Mouse (Mus musculus) heart, embryonic 11.5 days (tissue): ENCODE results near the gene Ebpl. TPM values are rescaled to one million over a fixed set of nuclear protein-coding genes. Genes with fewer than 3 reads are reported as not detected.
A peak's percentile ranks its signal among the peaks of the same experiment; 100 is the strongest.
"Not testable (repeated sequence)": the region's sequence is repeated elsewhere in the genome, so short reads cannot be mapped to it uniquely, and the experiment has no call there.

Experiments used
- ATAC-seq: fragments of 200-750 bp; cut with Nextera tagmentation; replicated peaks from 2 replicates; pipeline ENCODE4 v1.8.0; 2017; ENCODE audit warnings: moderate library complexity; ENCODE audit not compliant: insufficient number of reproducible peaks, low FRiP score, low TSS enrichment
- H3K27ac ChIP-seq: fragments of 300-500 bp; sonication (generic); 2 replicates; pipeline ENCODE4 v1.5.1; 2014; ENCODE audit warnings: mild to moderate bottlenecking, low read depth, low read length
- H3K27me3 ChIP-seq: fragments of 300-500 bp; sonication (generic); 2 replicates; pipeline ENCODE4 v1.6.1; 2014; ENCODE audit warnings: mild to moderate bottlenecking, low read length, mixed read lengths; ENCODE audit not compliant: control insufficient read depth, insufficient read depth
- H3K36me3 ChIP-seq: fragments of 300-500 bp; sonication (generic); 2 replicates; pipeline ENCODE4 v1.6.1; 2014; ENCODE audit warnings: mild to moderate bottlenecking, low read length, moderate library complexity, mixed read lengths; ENCODE audit not compliant: control insufficient read depth, insufficient read depth
- H3K4me1 ChIP-seq: fragments of 300-500 bp; sonication (generic); 2 replicates; pipeline ENCODE4 v1.6.1; 2014; ENCODE audit warnings: low read length; ENCODE audit not compliant: control insufficient read depth, insufficient read depth
- H3K4me2 ChIP-seq: fragments of 300-500 bp; sonication (generic); 2 replicates; pipeline ENCODE4 v1.6.1; 2014; ENCODE audit warnings: mild to moderate bottlenecking, moderate library complexity
- H3K4me3 ChIP-seq: fragments of 300-500 bp; sonication (generic); 2 replicates; pipeline ENCODE4 v1.5.1; 2014; ENCODE audit warnings: low read depth, low read length
- H3K9ac ChIP-seq: fragments of 300-500 bp; sonication (generic); 2 replicates; pipeline ENCODE4 v1.6.1; 2014; ENCODE audit warnings: mild to moderate bottlenecking, low read depth, low read length, moderate library complexity
- H3K9me3 ChIP-seq: fragments of 300-500 bp; sonication (generic); replicated peaks from 2 replicates; pipeline ENCODE4 v1.6.1; 2016; ENCODE audit warnings: low read length; ENCODE audit not compliant: control insufficient read depth
- WGBS: fragments of 180-500 bp; shearing (Covaris S2); extraction: QIAGEN DNeasy Blood & Tissue Kit; methylation state at CpG from one replicate; pipeline ENCODE4 v1.1.7; 2014; ENCODE audit not compliant: insufficient replicate concordance; 5-methylcytosine and 5-hydroxymethylcytosine counted together
- polyA plus RNA-seq: library from polyadenylated mRNA; unstranded; fragments of >200 nt; fragmentation: Nextera tagmentation; extraction: Ambion mirVana; gene quantifications from 2 replicates; pipeline ENCODE4 v1.2.1, GENCODE M21; 2014

Ebpl gene
- polyA plus RNA-seq, 1 experiment from 2014 or later: 7.5 TPM

GRCm38 (mm10) chr14:61339381-61339780 is 20.9 kb downstream of the Ebpl start:
- no peak for ATAC-seq
- Histone ChIP-seq H3K27me3 (no peaks in the 10 kb centered on the region), H3K9ac (no peak overlapping the region), H3K4me1 (no peaks in the 10 kb centered on the region), H3K9me3 (no peaks in the 10 kb centered on the region), H3K27ac (no peak overlapping the region), H3K4me3 (no peak overlapping the region), H3K4me2 (no peak overlapping the region), H3K36me3 (no peaks in the 10 kb centered on the region)
- WGBS: 75% methylated on average over 4 of the region's 4 CpGs

- Histone ChIP-seq H3K4me1 (no peaks in the 10 kb centered on the region), H3K9me3 (no peaks in the 10 kb centered on the region), H3K4me3 (no peak overlapping the region), H3K36me3 (no peaks in the 10 kb centered on the region), H3K27me3 (no peaks in the 10 kb centered on the region), H3K27ac (no peak overlapping the region), H3K4me2 (peak overlapping the region; percentile 48), H3K9ac (peak overlapping the region; percentile 39)
- WGBS: 23% methylated on average over 13 of the region's 13 CpGs
- 0 out of 2 replicates have a peak, but pooled peaks have one; percentile 47 for ATAC-seq
Measured at GRCm38 (mm10) chr14:61330996-61331561, 29.2 kb downstream of the Ebpl start.

GRCm38 (mm10) chr14:61330591-61330990 is 29.6 kb downstream of the Ebpl start:
- no peak overlapping the region for H3K27ac ChIP-seq
- 74% methylated on average over 11 of the region's 11 CpGs for WGBS
- H3K36me3 ChIP-seq: no peaks in the 10 kb centered on the region
- ATAC-seq: no peak
- H3K27me3 ChIP-seq: no peaks in the 10 kb centered on the region
- H3K4me2 ChIP-seq: peak overlapping the region; percentile 48; the same call in 1 of the 2 replicates
- H3K9ac ChIP-seq: no peak overlapping the region
- no peaks in the 10 kb centered on the region for H3K4me1 ChIP-seq
- no peak overlapping the region for H3K4me3 ChIP-seq
- H3K9me3 ChIP-seq: no peaks in the 10 kb centered on the region

- 33% methylated on average over 19 of the region's 19 CpGs for whole genome bisulfite sequencing
- Histone ChIP-seq H3K4me1 (no peaks in the 10 kb centered on the region), H3K27ac (no peak overlapping the region), H3K36me3 (no peaks in the 10 kb centered on the region), H3K9me3 (no peaks in the 10 kb centered on the region; the same call in 1 of the 2 replicates), H3K4me3 (peak overlapping the region; percentile 15), H3K27me3 (no peaks in the 10 kb centered on the region), H3K4me2 (peak overlapping the region; percentile 53), H3K9ac (no peak overlapping the region; the same call in 1 of the 2 replicates)
- no peak for ATAC-seq
Measured at GRCm38 (mm10) chr14:61327618-61328450, 32.4 kb downstream of the Ebpl start.

GRCm38 (mm10) chr14:61327007-61327406 is 33.2 kb downstream of the Ebpl start:
- not testable (repeated sequence) for H3K4me2 ChIP-seq, H3K27ac ChIP-seq, H3K27me3 ChIP-seq, H3K9me3 ChIP-seq, H3K9ac ChIP-seq, H3K36me3 ChIP-seq, H3K4me3 ChIP-seq, ATAC-seq, H3K4me1 ChIP-seq
- WGBS: 28% methylated on average over 6 of the region's 6 CpGs

- H3K36me3 ChIP-seq: no peaks in the 10 kb centered on the region
- no peaks in the 10 kb centered on the region for H3K27me3 ChIP-seq
- H3K9ac ChIP-seq: no peak overlapping the region
- H3K9me3 ChIP-seq: no peaks in the 10 kb centered on the region; the same call in 1 of the 2 replicates
- ATAC-seq: no peak
- 66% methylated on average over 1 of the region's 1 CpGs for WGBS
- H3K4me3 ChIP-seq: no peak overlapping the region
- no peaks in the 10 kb centered on the region for H3K4me1 ChIP-seq
- no peak overlapping the region for H3K4me2 ChIP-seq
- H3K27ac ChIP-seq: no peak overlapping the region
Measured at GRCm38 (mm10) chr14:61322740-61323139, 37.5 kb downstream of the Ebpl start.

- Histone ChIP-seq H3K4me1 (no peaks in the 10 kb centered on the region), H3K36me3 (no peaks in the 10 kb centered on the region), H3K9ac (no peak overlapping the region), H3K4me2 (no peak overlapping the region), H3K9me3 (no peaks in the 10 kb centered on the region; the same call in 1 of the 2 replicates), H3K4me3 (no peak overlapping the region), H3K27me3 (no peaks in the 10 kb centered on the region), H3K27ac (no peak overlapping the region)
- 72% methylated on average over 4 of the region's 4 CpGs for WGBS
- no peak for ATAC-seq
Measured at GRCm38 (mm10) chr14:61321200-61321599, 39.0 kb downstream of the Ebpl start.

GRCm38 (mm10) chr14:61320765-61321164 is 39.5 kb downstream of the Ebpl start:
- Histone ChIP-seq H3K4me3 (no peak overlapping the region), H3K36me3 (no peaks in the 10 kb centered on the region), H3K27me3 (no peaks in the 10 kb centered on the region), H3K27ac (no peak overlapping the region), H3K4me2 (no peak overlapping the region), H3K4me1 (no peaks in the 10 kb centered on the region), H3K9ac (no peak overlapping the region), H3K9me3 (no peaks in the 10 kb centered on the region; the same call in 1 of the 2 replicates)
- ATAC-seq: no peak
- WGBS: 84% methylated on average over 1 of the region's 1 CpGs
